ENCODE assay signal across 8 mouse cellular contexts in genomic region chr2:74655821-74656631, GRCm38 (mm10). TPM values are rescaled to one million over a fixed set of nuclear protein-coding genes. Genes with fewer than 3 reads are reported as not detected.
DNase-seq lines count a peak whose midpoint lies in the region; ATAC-seq and TF ChIP-seq lines count a peak whose summit lies in the region.

No protein-coding gene starts in this region.

- H3K4me1 ChIP-seq in kidney, embryonic 14.5 days (ENCODE audit: control insufficient read depth, insufficient read depth, low read length) = peaks cover 13% of the 10 kb centered on the region
- peaks cover 15% of the 10 kb centered on the region for H3K4me1 ChIP-seq in hindbrain, embryonic 13.5 days (replicated peaks)

- H3K9me3 ChIP-seq in kidney, embryonic 14.5 days (ENCODE audit: control insufficient read depth, low read length) = no peaks in the 10 kb centered on the region
- H3K9me3 ChIP-seq in hindbrain, embryonic 13.5 days = no peaks in the 10 kb centered on the region

- H3K4me2 ChIP-seq in kidney, embryonic 14.5 days (replicated peaks; ENCODE audit: low read depth, low read length) = peak overlapping the region; percentile 57
- H3K4me2 ChIP-seq in hindbrain, embryonic 13.5 days = peak overlapping the region; percentile 55

- WGBS in kidney, embryonic 14.5 days = under 1% methylated on average over 57 of the region's 69 CpGs
- WGBS in hindbrain, embryonic 13.5 days = under 1% methylated on average over 63 of the region's 69 CpGs

- H3K9ac ChIP-seq in kidney, embryonic 14.5 days (ENCODE audit: low read depth, low read length) = 0 out of 2 replicates have a peak overlapping the region, but pooled peaks have one; percentile 7
- peak overlapping the region; percentile 65 for H3K9ac ChIP-seq in hindbrain, embryonic 13.5 days

- peak overlapping the region; percentile 34 for H3K4me3 ChIP-seq in kidney, embryonic 14.5 days (ENCODE audit: low read length)
- H3K4me3 ChIP-seq in hindbrain, embryonic 13.5 days = peak overlapping the region; percentile 36

- peaks cover 81% of the 10 kb centered on the region for H3K27me3 ChIP-seq in kidney, embryonic 14.5 days (ENCODE audit: control insufficient read depth, insufficient read depth, low read length)
- H3K27me3 ChIP-seq in hindbrain, embryonic 13.5 days = peaks cover 86% of the 10 kb centered on the region

- TF ChIP-seq CTCF in brain, embryonic 14.5 days (IDR thresholded peaks at IDR 0.05; ENCODE audit: borderline replicate concordance, extremely low read depth, insufficient read depth, insufficient read length) = peak; percentile 23; the same call in 1 of the 2 replicates

- peak; percentile 56; the same call in 1 of the 2 replicates for ATAC-seq in kidney, embryonic 14.5 days (ENCODE audit: low FRiP score, low TSS enrichment)
- no peak for ATAC-seq in hindbrain, embryonic 13.5 days (ENCODE audit: low FRiP score)

- no peaks in the 10 kb centered on the region for H3K36me3 ChIP-seq in kidney, embryonic 14.5 days (ENCODE audit: control insufficient read depth, insufficient read depth, low read length)
- no peaks in the 10 kb centered on the region for H3K36me3 ChIP-seq in hindbrain, embryonic 13.5 days

- H3K27ac ChIP-seq in kidney, embryonic 14.5 days (ENCODE audit: low read depth, low read length) = no peak overlapping the region
- peak overlapping the region; percentile 75 for H3K27ac ChIP-seq in hindbrain, embryonic 13.5 days

- no peak for TF ChIP-seq POLR2A in brain, embryonic 14.5 days (IDR thresholded peaks at IDR 0.05; ENCODE audit: borderline replicate concordance, extremely low read depth, insufficient read depth, insufficient read length, poor library complexity, severe bottlenecking)

- DNase-seq in kidney, adult 9 months = no peak
- peak; percentile 47 for DNase-seq in brain, embryonic 14.5 days (ENCODE audit: low read depth)
- DNase-seq in mesoderm, embryonic 11.5 days (ENCODE audit: low read depth, low spot score) = peak; percentile 48
- peak; percentile 75 for DNase-seq in testis, postnatal 14 days (ENCODE audit: low spot score)
- no peak for DNase-seq in gastrocnemius, adult 18-20 months (ENCODE audit: low spot score)
- DNase-seq in left cerebral cortex, adult 18-20 months (ENCODE audit: low spot score in 2 of 2) = no peak

RNA-seq across cellular contexts. Expression of gene Evx2, which starts 3.3 kb away (rescaled TPM):
- not detected in 2 replicates for polyA plus RNA-seq in kidney, embryonic 14.5 days (2014; fragmentation: Nextera tagmentation; extraction: Ambion mirVana)
- polyA plus RNA-seq in brain, embryonic 14.5 days (2012; rRNA removed) = 1.7 and 4.6 TPM in 2 replicates
- 1.3 and 1.6 TPM in 2 replicates for polyA plus RNA-seq in hindbrain, embryonic 13.5 days (2015; fragmentation: Nextera tagmentation; extraction: Ambion mirVana)
- total RNA-seq in gastrocnemius, adult 18-20 months (2021) = not detected
- not detected for total RNA-seq in left cerebral cortex, adult 18-20 months (2021)

RNA-seq across cellular contexts. Expression of gene Hoxd13, which starts 12.1 kb away (rescaled TPM):
- polyA plus RNA-seq in kidney, embryonic 14.5 days (2014; fragmentation: Nextera tagmentation; extraction: Ambion mirVana) = 0.17 and 0.22 TPM in 2 replicates
- 0.16 and 0.25 TPM in 2 replicates for polyA plus RNA-seq in brain, embryonic 14.5 days (2012; rRNA removed)
- polyA plus RNA-seq in hindbrain, embryonic 13.5 days (2015; fragmentation: Nextera tagmentation; extraction: Ambion mirVana) = 0.16 TPM in 1 of 2 replicates, not detected in the other
- not detected for total RNA-seq in gastrocnemius, adult 18-20 months (2021)
- not detected for total RNA-seq in left cerebral cortex, adult 18-20 months (2021)

RNA-seq across cellular contexts. Expression of gene Hoxd12, which starts 18.8 kb away (rescaled TPM):
- 6.2 and 7.2 TPM in 2 replicates for polyA plus RNA-seq in kidney, embryonic 14.5 days (2014; fragmentation: Nextera tagmentation; extraction: Ambion mirVana)
- polyA plus RNA-seq in brain, embryonic 14.5 days (2012; rRNA removed) = 0.05 TPM in 1 of 2 replicates, not detected in the other
- polyA plus RNA-seq in hindbrain, embryonic 13.5 days (2015; fragmentation: Nextera tagmentation; extraction: Ambion mirVana) = not detected in 2 replicates
- not detected for total RNA-seq in gastrocnemius, adult 18-20 months (2021)
- not detected for total RNA-seq in left cerebral cortex, adult 18-20 months (2021)

RNA-seq across cellular contexts. Expression of gene Hoxd11, which starts 23.3 kb away (rescaled TPM):
- polyA plus RNA-seq in kidney, embryonic 14.5 days (2014; fragmentation: Nextera tagmentation; extraction: Ambion mirVana) = 54.5 and 56.2 TPM in 2 replicates
- 0.05 TPM in 1 of 2 replicates, not detected in the other for polyA plus RNA-seq in brain, embryonic 14.5 days (2012; rRNA removed)
- not detected in 2 replicates for polyA plus RNA-seq in hindbrain, embryonic 13.5 days (2015; fragmentation: Nextera tagmentation; extraction: Ambion mirVana)
- total RNA-seq in gastrocnemius, adult 18-20 months (2021) = not detected
- total RNA-seq in left cerebral cortex, adult 18-20 months (2021) = not detected

RNA-seq across cellular contexts. Expression of gene Hoxd10, which starts 35.7 kb away (rescaled TPM):
- 45.1 and 45.9 TPM in 2 replicates for polyA plus RNA-seq in kidney, embryonic 14.5 days (2014; fragmentation: Nextera tagmentation; extraction: Ambion mirVana)
- 0.04 and 0.14 TPM in 2 replicates for polyA plus RNA-seq in brain, embryonic 14.5 days (2012; rRNA removed)
- polyA plus RNA-seq in hindbrain, embryonic 13.5 days (2015; fragmentation: Nextera tagmentation; extraction: Ambion mirVana) = not detected in 2 replicates
- total RNA-seq in gastrocnemius, adult 18-20 months (2021) = 1 to 10 TPM; 5.0 to 6.1 TPM
- not detected for total RNA-seq in left cerebral cortex, adult 18-20 months (2021)

Comparison
In these comparisons a context has a peak if more than half of its experiments do, and no peak if none do; other contexts are left out.
1. DNase-seq: peak in brain, embryonic 14.5 days (single experiment), mesoderm, embryonic 11.5 days (single experiment) and testis, postnatal 14 days (single experiment); none in kidney, adult 9 months (single experiment), gastrocnemius, adult 18-20 months (single experiment) and left cerebral cortex, adult 18-20 months (0 of 2).